Mouse (Mus musculus) intestine, postnatal 0 days (tissue): Measurements from ENCODE around the gene Gm4340. TPM values are rescaled to one million over a fixed set of nuclear protein-coding genes. Genes with fewer than 3 reads are reported as not detected.
"Not testable (repeated sequence)": the region's sequence is repeated elsewhere in the genome, so short reads cannot be mapped to it uniquely, and the experiment has no call there.

Experiments
- ATAC-seq: fragments of 200-750 bp; cut with Nextera tagmentation; 2 replicates; pipeline ENCODE4 v1.8.0; 2017; ENCODE audit warnings: mild to moderate bottlenecking, moderate TSS enrichment, moderate library complexity
- H3K27ac ChIP-seq: fragments of 300-500 bp; sonication (generic); 2 replicates; pipeline ENCODE4 v1.5.1; 2014; ENCODE audit warnings: mild to moderate bottlenecking, low read depth, low read length, moderate library complexity
- H3K27me3 ChIP-seq: fragments of 300-500 bp; sonication (generic); replicated peaks from 2 replicates; pipeline ENCODE4 v1.6.1; 2014; ENCODE audit warnings: low read length, mixed read lengths; ENCODE audit not compliant: control insufficient read depth, insufficient read depth
- H3K36me3 ChIP-seq: fragments of 300-500 bp; sonication (generic); 2 replicates; pipeline ENCODE4 v1.6.1; 2014; ENCODE audit warnings: mild to moderate bottlenecking, moderate library complexity; ENCODE audit not compliant: control insufficient read depth, insufficient read depth
- H3K4me1 ChIP-seq: fragments of 300-500 bp; sonication (generic); replicated peaks from 2 replicates; pipeline ENCODE4 v1.6.1; 2014; ENCODE audit warnings: antibody characterized with exemption, low read length, mixed read lengths; ENCODE audit not compliant: control insufficient read depth, insufficient read depth
- H3K4me2 ChIP-seq: fragments of 300-500 bp; sonication (generic); replicated peaks from 2 replicates; pipeline ENCODE4 v1.6.1; 2014; ENCODE audit warnings: low read depth, mild to moderate bottlenecking, moderate library complexity
- H3K4me3 ChIP-seq: fragments of 300-500 bp; sonication (generic); 2 replicates; pipeline ENCODE4 v1.5.1; 2014; ENCODE audit warnings: low read depth, low read length
- H3K9ac ChIP-seq: fragments of 300-500 bp; sonication (generic); 2 replicates; pipeline ENCODE4 v1.6.1; 2014; ENCODE audit warnings: mild to moderate bottlenecking, low read depth, low read length
- H3K9me3 ChIP-seq: fragments of 300-500 bp; sonication (generic); 2 replicates; pipeline ENCODE4 v1.6.1; 2016; ENCODE audit warnings: mixed run types; ENCODE audit not compliant: control insufficient read depth
- CTCF ChIP-seq: sonication (generic); IDR thresholded peaks from 2 replicates; pipeline ENCODE4 v1.5.1; 2016; ENCODE audit warnings: low read depth, mild to moderate bottlenecking, control low read depth, antibody characterized with exemption, moderate library complexity
- WGBS: fragments of 180-500 bp; shearing (Covaris S2); extraction: QIAGEN DNeasy Blood & Tissue Kit; methylation state at CpG from one replicate; pipeline ENCODE4 v1.1.7; 2014; 5-methylcytosine and 5-hydroxymethylcytosine counted together
- polyA plus RNA-seq: library from polyadenylated mRNA; unstranded; fragments of >200 nt; fragmentation: Nextera tagmentation; extraction: Ambion mirVana; gene quantifications from 2 replicates; pipeline ENCODE4 v1.2.1, GENCODE M21; 2015

Gm4340 gene
- not detected in 2 replicates for polyA plus RNA-seq

DNA sequence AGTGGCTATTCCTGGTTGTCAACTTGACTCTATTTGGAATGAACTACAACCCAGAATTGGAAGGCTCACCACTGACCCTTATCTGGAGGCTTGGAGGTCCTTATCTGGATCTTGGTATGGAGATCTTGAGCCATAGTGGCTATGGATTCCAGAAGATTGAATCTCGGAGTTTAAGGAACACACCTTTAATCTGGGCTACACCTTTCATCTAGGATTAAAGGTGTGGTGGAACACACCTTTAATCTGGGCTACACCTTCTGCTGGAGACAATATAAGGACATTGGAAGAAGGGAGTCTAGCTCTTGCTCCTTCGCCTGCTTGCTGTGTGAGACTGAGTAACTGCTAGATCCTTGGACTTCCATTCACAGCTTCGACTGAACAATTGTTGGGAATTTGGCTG, at the start of gene Gm4340:
TSS of gene Gm4340 (plus strand) at position 301 of the 400 bp plus-strand sequence.
- H3K4me2 ChIP-seq, H3K4me3 ChIP-seq, H3K27me3 ChIP-seq, H3K36me3 ChIP-seq, H3K9me3 ChIP-seq, H3K27ac ChIP-seq, H3K9ac ChIP-seq, ATAC-seq, H3K4me1 ChIP-seq: not testable (repeated sequence)
- no CpG with 5 or more reads among the region's 3 CpGs for WGBS

DNA sequence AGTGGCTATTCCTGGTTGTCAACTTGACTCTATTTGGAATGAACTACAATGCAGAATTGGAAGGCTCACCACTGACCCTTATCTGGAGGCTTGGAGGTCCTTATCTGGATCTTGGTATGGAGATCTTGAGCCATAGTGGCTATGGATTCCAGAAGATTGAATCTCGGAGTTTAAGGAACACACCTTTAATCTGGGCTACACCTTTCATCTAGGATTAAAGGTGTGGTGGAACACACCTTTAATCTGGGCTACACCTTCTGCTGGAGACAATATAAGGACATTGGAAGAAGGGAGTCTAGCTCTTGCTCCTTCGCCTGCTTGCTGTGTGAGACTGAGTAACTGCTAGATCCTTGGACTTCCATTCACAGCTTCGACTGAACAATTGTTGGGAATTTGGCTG, 42.6 kb upstream of the Gm4340 start, which contains the start of gene Gm6763:
TSS of gene Gm6763 (plus strand) at position 301 of the 400 bp plus-strand sequence.
- no CpG with 5 or more reads among the region's 3 CpGs for WGBS
- not testable (repeated sequence) for H3K27me3 ChIP-seq

DNA sequence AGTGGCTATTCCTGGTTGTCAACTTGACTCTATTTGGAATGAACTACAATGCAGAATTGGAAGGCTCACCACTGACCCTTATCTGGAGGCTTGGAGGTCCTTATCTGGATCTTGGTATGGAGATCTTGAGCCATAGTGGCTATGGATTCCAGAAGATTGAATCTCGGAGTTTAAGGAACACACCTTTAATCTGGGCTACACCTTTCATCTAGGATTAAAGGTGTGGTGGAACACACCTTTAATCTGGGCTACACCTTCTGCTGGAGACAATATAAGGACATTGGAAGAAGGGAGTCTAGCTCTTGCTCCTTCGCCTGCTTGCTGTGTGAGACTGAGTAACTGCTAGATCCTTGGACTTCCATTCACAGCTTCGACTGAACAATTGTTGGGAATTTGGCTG, 34.1 kb upstream of the Gm4340 start, which contains the start of gene Gm8764:
TSS of gene Gm8764 (plus strand) at position 301 of the 400 bp plus-strand sequence.
- not testable (repeated sequence) for H3K9ac ChIP-seq, H3K4me1 ChIP-seq, H3K4me2 ChIP-seq, H3K4me3 ChIP-seq, H3K27ac ChIP-seq, H3K36me3 ChIP-seq, H3K27me3 ChIP-seq, H3K9me3 ChIP-seq, ATAC-seq
- no CpG with 5 or more reads among the region's 3 CpGs for WGBS

More for the DNA sequence above, 42.6 kb upstream of the Gm4340 start, which contains the start of gene Gm6763:
- H3K4me2 ChIP-seq, H3K4me1 ChIP-seq, H3K36me3 ChIP-seq, H3K9me3 ChIP-seq, H3K27ac ChIP-seq, H3K9ac ChIP-seq, ATAC-seq, H3K4me3 ChIP-seq: not testable (repeated sequence)

GRCm38 (mm10) chr10:104168215-104168614, 25.6 kb upstream of the Gm4340 start, which contains the start of gene Gm21304:
Gene Gm21304, plus strand, starts transcription at chr10:104168515.
- H3K4me3 ChIP-seq, H3K4me2 ChIP-seq, H3K9me3 ChIP-seq, H3K4me1 ChIP-seq, H3K27me3 ChIP-seq, ATAC-seq, H3K36me3 ChIP-seq, H3K9ac ChIP-seq, H3K27ac ChIP-seq: not testable (repeated sequence)
- WGBS = no CpG with 5 or more reads among the region's 3 CpGs

GRCm38 (mm10) chr10:104176724-104177123, 17.1 kb upstream of the Gm4340 start, which contains the start of gene Gm21312:
Gene Gm21312, plus strand, starts transcription at chr10:104177024.
- not testable (repeated sequence) for H3K27ac ChIP-seq, H3K27me3 ChIP-seq, H3K9ac ChIP-seq, H3K36me3 ChIP-seq, ATAC-seq, H3K4me2 ChIP-seq, H3K9me3 ChIP-seq, H3K4me3 ChIP-seq, H3K4me1 ChIP-seq
- WGBS = no CpG with 5 or more reads among the region's 3 CpGs

DNA sequence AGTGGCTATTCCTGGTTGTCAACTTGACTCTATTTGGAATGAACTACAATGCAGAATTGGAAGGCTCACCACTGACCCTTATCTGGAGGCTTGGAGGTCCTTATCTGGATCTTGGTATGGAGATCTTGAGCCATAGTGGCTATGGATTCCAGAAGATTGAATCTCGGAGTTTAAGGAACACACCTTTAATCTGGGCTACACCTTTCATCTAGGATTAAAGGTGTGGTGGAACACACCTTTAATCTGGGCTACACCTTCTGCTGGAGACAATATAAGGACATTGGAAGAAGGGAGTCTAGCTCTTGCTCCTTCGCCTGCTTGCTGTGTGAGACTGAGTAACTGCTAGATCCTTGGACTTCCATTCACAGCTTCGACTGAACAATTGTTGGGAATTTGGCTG, 8.6 kb upstream of the Gm4340 start, which contains the start of gene Gm20765:
TSS of gene Gm20765 (plus strand) at position 301 of the 400 bp plus-strand sequence.
- ATAC-seq, H3K9me3 ChIP-seq: not testable (repeated sequence)
- no CpG with 5 or more reads among the region's 3 CpGs for WGBS

DNA sequence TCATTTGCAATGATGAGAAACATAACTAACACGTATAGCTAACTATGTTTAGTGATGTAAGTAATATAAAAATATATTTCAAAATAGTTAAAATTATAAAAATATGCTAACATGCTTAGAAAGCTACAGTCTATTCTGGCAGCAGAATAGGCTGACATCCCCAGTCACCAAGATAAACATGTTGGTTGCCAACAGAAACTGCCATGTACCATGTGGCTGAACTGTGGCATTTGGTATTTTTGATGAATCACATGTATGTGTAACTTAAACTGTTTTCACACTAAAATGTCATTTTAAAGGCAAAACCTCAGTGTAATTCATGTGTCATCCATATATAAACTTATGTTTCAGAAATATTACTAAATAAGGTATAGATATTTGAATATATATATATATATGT, 15.8 kb downstream of the Gm4340 start:
- no peaks in the 10 kb centered on the region for H3K36me3 ChIP-seq
- H3K27me3 ChIP-seq = no peaks in the 10 kb centered on the region
- 81% methylated on average over 1 of the region's 1 CpGs for WGBS
- ATAC-seq = no peak
- H3K9me3 ChIP-seq = no peaks in the 10 kb centered on the region
- no peak overlapping the region for H3K4me2 ChIP-seq
- no peak overlapping the region for H3K27ac ChIP-seq
- TF ChIP-seq CTCF = no peak
- no peak overlapping the region for H3K4me3 ChIP-seq
- no peaks in the 10 kb centered on the region for H3K4me1 ChIP-seq
- H3K9ac ChIP-seq = no peak overlapping the region

More for the DNA sequence above, 8.6 kb upstream of the Gm4340 start, which contains the start of gene Gm20765:
- not testable (repeated sequence) for H3K27me3 ChIP-seq, H3K4me2 ChIP-seq, H3K36me3 ChIP-seq, H3K4me1 ChIP-seq, H3K4me3 ChIP-seq, H3K27ac ChIP-seq, H3K9ac ChIP-seq
